Mouse (Mus musculus): ENCODE results near the gene Rtbdn.
"Not testable (repeated sequence)": the region's sequence is repeated elsewhere in the genome, so short reads cannot be mapped to it uniquely, and the experiment has no call there.

DNA sequence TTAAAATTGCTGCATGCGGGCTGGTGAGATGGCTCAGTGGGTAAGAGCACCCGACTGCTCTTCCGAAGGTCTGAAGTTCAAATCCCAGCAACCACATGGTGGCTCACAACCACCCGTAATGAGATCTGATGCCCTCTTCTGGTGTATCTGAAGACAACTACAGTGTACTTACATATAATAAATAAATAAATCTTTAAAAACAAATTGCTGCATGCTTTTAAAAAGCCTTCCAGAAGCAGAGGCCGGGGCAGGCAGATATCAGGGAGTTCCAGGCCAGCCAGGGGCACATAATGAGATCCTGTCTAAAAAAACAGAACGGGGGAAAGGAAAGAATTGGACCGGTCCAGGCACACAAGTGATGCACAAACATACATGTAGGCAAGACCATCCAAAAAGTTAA lies 38.8 kb upstream of the Rtbdn start:
- TF ChIP-seq POLR2A, CTCF (IDR thresholded peaks at IDR 0.05; ENCODE audit: insufficient read depth, low read depth, low read length): not testable (repeated sequence)

Measured in olfactory bulb, adult 2 months (tissue).